Mouse (Mus musculus): Measurements from ENCODE around the gene Tdp2. TPM values are rescaled to one million over a fixed set of nuclear protein-coding genes. Genes with fewer than 3 reads are reported as not detected.

Tdp2 gene
- 10 to 100 TPM; 20.2 to 25.6 TPM for total RNA-seq (2023)

GRCm38 (mm10) chr13:24831353-24832130 is at the start of gene Tdp2, which contains the start of gene Acot13:
Gene Tdp2, plus strand, starts transcription at chr13:24831679.
Gene Acot13, minus strand, starts transcription at chr13:24831540.

DNA sequence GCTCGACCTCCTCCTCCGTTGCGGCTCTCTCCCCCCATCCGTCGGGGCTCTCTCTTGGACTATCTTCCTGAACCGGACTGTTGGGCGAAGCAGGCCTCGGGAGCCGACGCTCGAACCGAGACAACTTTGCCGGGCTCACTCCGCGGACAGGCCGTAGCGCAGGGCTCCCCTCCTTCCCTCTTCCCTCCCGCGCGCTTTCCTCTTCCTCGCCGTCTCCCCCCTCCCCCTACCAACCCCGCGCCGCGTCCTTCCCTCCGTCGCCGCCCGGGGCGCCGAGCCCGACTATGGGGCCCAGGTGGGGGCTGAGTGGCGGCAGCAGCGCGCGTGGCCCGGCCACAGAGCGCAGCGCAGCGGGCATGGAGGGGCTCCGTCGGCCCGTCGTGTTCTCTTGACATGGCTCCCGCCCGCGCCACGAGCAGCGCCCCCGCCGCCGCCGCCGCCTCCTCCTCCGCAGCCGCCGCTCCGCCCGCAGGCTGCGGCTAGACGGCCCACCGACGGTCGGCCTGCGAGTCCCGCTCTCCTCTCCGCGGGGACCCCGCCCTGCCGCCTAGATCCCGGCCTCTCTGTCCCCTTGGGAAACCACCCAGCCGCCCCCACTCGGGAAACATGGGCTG is 30.1 kb upstream of the Tdp2 start, which contains the start of gene BC005537:
TSS of gene BC005537 (plus strand) at position 350 of the 614 bp plus-strand sequence.

DNA sequence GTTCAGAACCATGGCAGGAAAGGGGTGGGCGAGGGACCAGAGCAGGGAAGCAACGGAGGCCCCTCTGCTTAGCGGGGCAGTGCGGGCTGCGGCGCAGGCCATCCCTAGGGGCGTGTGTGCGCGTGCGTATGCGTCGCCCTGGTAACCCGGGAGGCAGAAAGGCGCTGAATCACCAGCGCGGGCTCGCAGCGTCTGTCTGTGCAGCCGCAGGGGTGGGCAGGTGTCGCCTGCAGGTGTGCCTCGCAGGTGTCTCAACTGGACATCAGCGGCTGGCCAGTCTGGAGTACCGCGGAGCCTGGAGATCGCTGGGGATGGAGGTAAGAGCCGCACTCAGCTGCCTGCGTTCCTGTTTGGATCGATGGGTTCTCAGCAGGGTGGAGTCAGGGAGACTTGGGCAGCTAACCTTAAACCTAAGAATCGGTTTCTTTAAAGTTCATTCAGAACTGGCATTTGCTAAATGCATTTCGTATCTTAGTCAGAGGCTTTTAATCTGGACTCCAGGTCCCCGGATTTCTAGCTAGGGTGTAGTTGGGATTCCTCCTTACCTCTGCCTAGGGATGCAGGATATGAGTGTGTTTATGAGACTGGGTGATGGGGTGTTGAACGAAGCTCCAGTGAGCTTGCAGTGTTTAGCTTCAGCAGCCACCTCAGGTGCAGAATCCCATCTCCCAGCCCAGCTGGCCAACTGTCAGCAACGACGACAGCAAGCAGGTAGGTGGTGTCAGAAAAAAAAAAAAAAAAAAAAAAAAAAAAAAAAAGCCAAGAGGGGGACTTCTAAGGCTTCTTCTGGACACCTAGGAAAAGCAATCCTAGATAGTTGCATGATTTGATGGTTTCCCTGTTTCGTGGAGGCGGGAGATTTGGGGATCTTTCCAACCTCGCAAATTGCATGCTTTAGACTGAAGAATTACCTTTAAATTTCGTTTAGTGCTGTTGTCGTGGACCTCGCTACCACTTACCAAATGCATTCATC is 13.8 kb downstream of the Tdp2 start, which contains the start of gene D130043K22Rik:
TSS of gene D130043K22Rik (plus strand) at position 153 of the 973 bp plus-strand sequence.

Other genes with a start within 250 kb of the Tdp2 start
- 10 to 100 TPM; 66.2 to 81.1 TPM for gene Ripor2, start 249.5 kb upstream of the Tdp2 start, total RNA-seq (2023)
- not detected for gene Armh2, start 90.4 kb upstream of the Tdp2 start, total RNA-seq (2023)
- 1 to 10 TPM; 7.3 to 8.4 TPM for gene Gmnn, start 69.8 kb upstream of the Tdp2 start, total RNA-seq (2023)
- 100 to 1,000 TPM; 247 to 258 TPM for gene BC005537, start 30.0 kb upstream of the Tdp2 start, total RNA-seq (2023)
- gene Acot13, start 139 bp upstream of the Tdp2 start, total RNA-seq (2023) = 10 to 100 TPM; 11.9 to 12.4 TPM
- gene D130043K22Rik, start 13.5 kb downstream of the Tdp2 start, total RNA-seq (2023) = not detected
- gene Aldh5a1, start 106.0 kb downstream of the Tdp2 start, total RNA-seq (2023) = 1 to 10 TPM; 1.2 to 1.9 TPM
- gene Gpld1, start 111.5 kb downstream of the Tdp2 start, total RNA-seq (2023) = 1 to 10 TPM; 2.5 to 2.7 TPM
- 10 to 100 TPM; 43.4 to 49.1 TPM for gene Mrs2, start 188.7 kb downstream of the Tdp2 start, total RNA-seq (2023)
- not detected for gene Dcdc2a, start 224.3 kb downstream of the Tdp2 start, total RNA-seq (2023)

Data from monocyte, adult 59 days (primary cell).